In genomic region chr14:21539731-21540130, GRCm38 (mm10) we compare ENCODE assay signal across 14 mouse cellular contexts.
"Had no signal": no experiment of that assay in that cellular context is flagged by ENCODE, and none has a peak within 500 bp of the region (broad histone marks: within the 10 kb centered on the region; RNA-seq: fewer than 3 reads in every experiment).

No protein-coding gene starts in this region.

- H3K27ac ChIP-seq: layer of hippocampus, adult 2 months; limb, embryonic 13.5 days; liver, embryonic 14.5 days; midbrain, embryonic 15.5 days; neural tube, embryonic 13.5 days had no signal

- ATAC-seq: midbrain, embryonic 15.5 days had no signal

- DNase-seq: kidney, postnatal 10 days; kidney, postnatal 4 days; left cerebral cortex, postnatal 4 days; lung, adult 18-20 months; retina, postnatal 1 day; right cerebral cortex, postnatal 4 days; spleen, adult 18-20 months; thymus, adult 2 months; thymus, postnatal 36 days had no signal

- H3K4me3 ChIP-seq: layer of hippocampus, adult 2 months; limb, embryonic 13.5 days; midbrain, embryonic 15.5 days; neural tube, embryonic 13.5 days had no signal

- H3K27me3 ChIP-seq: limb, embryonic 13.5 days; midbrain, embryonic 15.5 days; neural tube, embryonic 13.5 days had no signal
